Mouse (Mus musculus) right cerebral cortex, postnatal 10 days (tissue): ENCODE data around the gene Ccdc36.

Experiments used
- DNase-seq, 2 experiments: peaks; one replicate each; pipeline ENCODE4 v3.0.0; 2021; ENCODE audit warnings: low spot score in 2 of 2

The Ccdc36 gene

DNA sequence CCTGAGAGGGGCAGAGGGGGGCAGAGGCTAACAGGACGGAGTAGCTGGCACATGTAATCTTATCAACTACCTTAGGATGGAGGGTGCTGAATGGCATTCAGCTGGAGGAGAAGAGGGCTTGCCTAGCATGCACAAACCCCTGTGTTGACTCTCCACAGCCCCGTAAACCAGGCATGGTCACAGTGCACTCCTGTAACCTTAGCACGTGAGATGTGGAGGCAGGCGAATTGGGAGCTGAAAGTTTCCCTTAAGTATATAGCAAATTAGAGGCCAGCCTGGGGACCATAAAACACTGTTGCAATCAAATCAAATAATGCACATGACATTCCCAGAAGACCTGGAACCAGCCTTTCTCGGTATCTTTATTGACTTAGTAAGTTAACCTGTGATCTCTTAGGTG, 49.5 kb downstream of the Ccdc36 start:
- DNase-seq = no peak

DNA sequence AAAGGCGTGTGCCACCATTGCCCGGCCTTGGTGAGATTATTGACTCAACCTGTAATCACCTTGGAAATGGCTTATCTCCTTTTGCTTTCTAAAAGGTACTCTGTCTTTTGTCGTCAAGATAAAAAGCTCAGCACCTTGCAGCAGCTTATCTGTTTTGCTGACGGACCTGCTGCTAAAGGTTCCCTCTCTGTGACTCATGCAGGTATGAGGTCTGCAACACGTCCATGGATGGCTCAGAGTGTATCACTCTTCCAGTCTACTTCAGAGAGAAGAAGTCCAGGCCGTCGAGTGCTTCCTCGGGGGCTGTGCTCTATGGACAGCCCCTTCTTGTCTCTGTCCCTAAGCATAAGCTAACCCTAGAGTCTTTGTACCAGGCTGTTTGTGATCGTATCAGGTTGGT, 50.0 kb downstream of the Ccdc36 start:
- DNase-seq = no peak
